Mouse (Mus musculus) forebrain, embryonic 11.5 days (tissue): ENCODE data around the gene Prpf3. TPM values are rescaled to one million over a fixed set of nuclear protein-coding genes. Genes with fewer than 3 reads are reported as not detected.

ENCODE experiments used
- ATAC-seq: fragments of 200-750 bp; cut with Nextera tagmentation; replicated peaks from 2 replicates; pipeline ENCODE4 v1.8.0; 2017; ENCODE audit warnings: moderate TSS enrichment; ENCODE audit not compliant: low FRiP score
- DNase-seq: peaks from one replicate; pipeline ENCODE4 v3.0.0-alpha.2; 2017; ENCODE audit warnings: low spot score
- H3K27ac ChIP-seq: fragments of 300-500 bp; sonication (generic); 2 replicates; pipeline ENCODE4 v1.5.1; 2014; ENCODE audit warnings: low read depth, low read length
- H3K27me3 ChIP-seq: fragments of 300-500 bp; sonication (generic); 2 replicates; pipeline ENCODE4 v1.6.1; 2014; ENCODE audit warnings: mild to moderate bottlenecking, low read length, mixed read lengths; ENCODE audit not compliant: control insufficient read depth, insufficient read depth
- H3K36me3 ChIP-seq: fragments of 300-500 bp; sonication (generic); 2 replicates; pipeline ENCODE4 v1.6.1; 2014; ENCODE audit warnings: mild to moderate bottlenecking, low read length, moderate library complexity, mixed read lengths; ENCODE audit not compliant: control insufficient read depth, insufficient read depth
- H3K4me1 ChIP-seq: fragments of 300-500 bp; sonication (generic); replicated peaks from 2 replicates; pipeline ENCODE4 v1.6.1; 2014; ENCODE audit warnings: low read length, mixed read lengths; ENCODE audit not compliant: control insufficient read depth, insufficient read depth
- H3K4me2 ChIP-seq: fragments of 300-500 bp; sonication (generic); 2 replicates; pipeline ENCODE4 v1.6.1; 2014; ENCODE audit warnings: low read depth, mild to moderate bottlenecking, low read length, moderate library complexity, mixed read lengths; ENCODE audit not compliant: severe bottlenecking
- H3K4me3 ChIP-seq: fragments of 300-500 bp; sonication (generic); 2 replicates; pipeline ENCODE4 v1.5.1; 2014; ENCODE audit warnings: low read depth, low read length
- H3K9ac ChIP-seq: fragments of 300-500 bp; sonication (generic); 2 replicates; pipeline ENCODE4 v1.6.1; 2014; ENCODE audit warnings: low read length
- H3K9me3 ChIP-seq: fragments of 300-500 bp; sonication (generic); 2 replicates; pipeline ENCODE4 v1.6.1; 2016; ENCODE audit warnings: low read length, mixed read lengths; ENCODE audit not compliant: control insufficient read depth
- WGBS: fragments of 180-500 bp; shearing (Covaris S2); extraction: QIAGEN DNeasy Blood & Tissue Kit; methylation state at CpG from one replicate; pipeline ENCODE4 v1.1.7; 2014; 5-methylcytosine and 5-hydroxymethylcytosine counted together
- polyA plus RNA-seq: library from polyadenylated mRNA; unstranded; fragments of >200 nt; fragmentation: Nextera tagmentation; extraction: Ambion mirVana; gene quantifications from 2 replicates; pipeline ENCODE4 v1.2.1, GENCODE M21; 2014

Prpf3 gene
- polyA plus RNA-seq, 1 experiment from 2014 or later = 75.5 TPM

DNA sequence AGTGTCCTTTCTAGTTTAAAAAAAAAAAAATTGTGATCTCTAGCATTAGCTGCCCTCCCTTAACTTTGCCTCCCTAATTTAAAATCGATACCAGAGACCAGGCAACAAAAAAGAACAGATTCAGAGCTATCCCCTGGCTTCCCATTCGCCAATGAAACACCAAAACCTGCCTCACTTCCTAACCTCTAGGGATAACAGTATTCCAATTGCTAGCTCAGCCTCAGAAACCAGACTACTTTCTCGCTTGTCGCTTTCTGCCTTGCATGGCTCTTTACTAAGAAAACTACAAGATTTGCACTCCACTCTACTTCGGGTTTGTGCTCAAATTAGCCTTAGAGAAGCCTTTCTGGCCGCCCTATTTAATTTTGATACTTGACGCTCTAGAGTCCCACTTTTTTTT is 430 bp upstream of the Prpf3 start:
- Histone ChIP-seq H3K27ac (peak overlapping the region; percentile 62; the same call in 1 of the 2 replicates), H3K4me3 (peak overlapping the region; percentile 87), H3K4me2 (peak overlapping the region; percentile 56), H3K36me3 (peaks cover 6% of the 10 kb centered on the region; the same call in 1 of the 2 replicates), H3K27me3 (no peaks in the 10 kb centered on the region), H3K4me1 (no peaks in the 10 kb centered on the region; the same call in 1 of the 2 replicates), H3K9ac (peak overlapping the region; percentile 79), H3K9me3 (no peaks in the 10 kb centered on the region)
- 26% methylated on average over 7 of the region's 7 CpGs for WGBS
- ATAC-seq = no peak; the same call in 1 of the 2 replicates
- DNase-seq = no peak

DNA sequence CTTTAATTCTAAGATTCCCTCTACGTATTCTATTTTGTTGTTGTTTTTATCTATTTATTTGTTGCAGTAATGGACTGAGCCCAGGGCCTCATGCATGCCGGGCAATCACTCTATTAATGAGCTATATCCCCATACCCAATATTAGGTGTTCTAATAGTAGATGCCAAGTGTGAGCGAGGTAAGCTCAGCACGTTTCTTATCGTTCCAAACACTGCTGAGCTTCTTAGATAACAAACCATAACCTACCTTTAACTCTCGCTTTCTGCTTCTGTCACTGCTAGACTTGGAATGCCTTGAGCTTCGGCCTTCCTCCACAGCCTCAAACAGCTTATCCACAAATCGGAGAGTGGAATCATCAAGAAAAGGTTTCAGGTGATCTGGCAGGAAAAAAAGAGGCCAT is 4.4 kb downstream of the Prpf3 start:
- H3K4me1 ChIP-seq = no peaks in the 10 kb centered on the region; the same call in 1 of the 2 replicates
- no peak overlapping the region for H3K4me3 ChIP-seq
- H3K4me2 ChIP-seq = no peak overlapping the region
- no peaks in the 10 kb centered on the region for H3K9me3 ChIP-seq
- H3K36me3 ChIP-seq = peaks cover 27% of the 10 kb centered on the region
- no peaks in the 10 kb centered on the region for H3K27me3 ChIP-seq
- DNase-seq (no peak), ATAC-seq (no peak)
- no peak overlapping the region for H3K27ac ChIP-seq
- no peak overlapping the region for H3K9ac ChIP-seq
- 93% methylated on average over 8 of the region's 8 CpGs for WGBS

DNA sequence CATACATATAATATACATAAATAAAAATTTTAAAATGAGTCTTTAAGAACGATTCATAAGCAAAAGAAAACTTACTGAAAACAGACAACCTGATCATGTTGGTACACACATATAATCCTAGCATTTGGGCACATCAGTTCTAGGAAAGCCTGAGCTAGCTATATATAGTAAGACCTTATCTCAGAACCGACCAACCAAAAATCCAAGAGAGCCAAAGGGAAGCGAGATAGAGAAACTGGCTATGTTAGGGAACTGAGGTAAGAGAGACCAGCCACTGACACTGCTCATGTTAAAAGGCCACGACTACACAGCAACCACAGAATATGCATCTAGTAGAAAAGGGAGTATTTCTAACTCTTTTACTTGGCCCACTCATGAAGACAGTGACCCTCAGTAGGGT is 5.1 kb downstream of the Prpf3 start:
- no peaks in the 10 kb centered on the region for H3K27me3 ChIP-seq
- ATAC-seq (no peak), DNase-seq (no peak)
- H3K4me3 ChIP-seq = no peak overlapping the region
- no peak overlapping the region for H3K9ac ChIP-seq
- WGBS = 85% methylated on average over 4 of the region's 4 CpGs
- no peak overlapping the region for H3K4me2 ChIP-seq
- H3K36me3 ChIP-seq = peaks cover 33% of the 10 kb centered on the region
- no peak overlapping the region for H3K27ac ChIP-seq
- no peaks in the 10 kb centered on the region for H3K4me1 ChIP-seq
- H3K9me3 ChIP-seq = no peaks in the 10 kb centered on the region

DNA sequence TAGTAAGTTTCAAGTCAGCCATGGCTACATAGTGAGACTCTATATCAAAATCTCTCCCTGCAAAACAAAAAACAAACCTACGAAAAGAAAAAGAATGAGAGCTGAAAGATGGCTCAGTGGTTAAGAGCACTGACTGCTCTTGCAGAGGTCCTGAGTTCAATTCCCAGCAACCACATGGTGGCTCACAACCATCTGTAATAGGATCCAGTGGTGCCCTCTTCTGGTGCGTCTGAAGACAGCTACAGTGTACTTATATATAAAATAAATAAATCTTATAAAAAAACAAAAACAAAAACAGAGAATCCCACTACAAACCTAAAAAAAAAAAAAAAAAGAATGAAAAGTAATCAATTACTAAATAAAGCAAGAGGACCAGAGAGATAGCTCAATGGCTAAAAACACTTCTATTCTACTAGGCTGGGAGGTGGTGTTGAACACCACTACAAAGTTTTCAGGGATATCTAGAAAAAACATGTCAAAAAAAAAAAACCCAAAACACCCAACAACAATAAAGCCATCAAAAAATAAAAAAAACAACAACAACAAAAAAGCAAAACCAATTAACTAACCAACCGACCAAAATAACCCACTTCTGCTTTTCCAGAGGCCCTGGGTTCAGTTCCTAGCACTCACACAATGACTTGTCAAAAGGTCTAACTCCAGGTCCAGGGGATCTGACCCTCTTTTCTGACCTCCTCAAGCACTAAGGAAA is 13.0 kb downstream of the Prpf3 start:
- Histone ChIP-seq H3K36me3 (peaks cover 23% of the 10 kb centered on the region), H3K4me1 (no peaks in the 10 kb centered on the region), H3K27ac (no peak overlapping the region), H3K4me2 (no peak overlapping the region), H3K9ac (no peak overlapping the region), H3K4me3 (no peak overlapping the region), H3K27me3 (no peaks in the 10 kb centered on the region), H3K9me3 (no peaks in the 10 kb centered on the region)
- WGBS = 91% methylated on average over 3 of the region's 3 CpGs
- DNase-seq (no peak), ATAC-seq (no peak)

DNA sequence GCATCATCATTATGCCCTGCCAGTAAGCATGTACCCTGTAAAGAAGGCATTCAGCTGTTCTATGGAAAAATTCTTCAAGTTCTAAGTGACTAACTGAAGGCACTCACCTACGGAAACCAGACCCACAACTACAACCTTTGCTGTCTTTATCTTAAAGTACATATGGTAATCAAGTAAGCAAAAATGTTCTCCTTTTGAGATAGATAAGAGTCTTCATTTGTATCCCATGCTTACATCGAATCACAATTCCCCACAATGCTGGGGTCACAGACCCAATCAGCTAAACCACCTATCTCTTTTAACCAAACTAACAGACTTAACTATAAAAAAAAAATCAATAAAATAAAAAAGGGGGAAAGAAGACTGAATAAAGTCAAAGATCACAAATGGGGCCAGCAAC is 16.4 kb downstream of the Prpf3 start:
- Histone ChIP-seq H3K27me3 (no peaks in the 10 kb centered on the region), H3K36me3 (peaks cover 12% of the 10 kb centered on the region), H3K9me3 (no peaks in the 10 kb centered on the region), H3K4me3 (no peak overlapping the region), H3K9ac (no peak overlapping the region), H3K4me2 (no peak overlapping the region), H3K4me1 (no peaks in the 10 kb centered on the region), H3K27ac (no peak overlapping the region)
- ATAC-seq (no peak), DNase-seq (no peak)
- 92% methylated on average over 2 of the region's 2 CpGs for WGBS

DNA sequence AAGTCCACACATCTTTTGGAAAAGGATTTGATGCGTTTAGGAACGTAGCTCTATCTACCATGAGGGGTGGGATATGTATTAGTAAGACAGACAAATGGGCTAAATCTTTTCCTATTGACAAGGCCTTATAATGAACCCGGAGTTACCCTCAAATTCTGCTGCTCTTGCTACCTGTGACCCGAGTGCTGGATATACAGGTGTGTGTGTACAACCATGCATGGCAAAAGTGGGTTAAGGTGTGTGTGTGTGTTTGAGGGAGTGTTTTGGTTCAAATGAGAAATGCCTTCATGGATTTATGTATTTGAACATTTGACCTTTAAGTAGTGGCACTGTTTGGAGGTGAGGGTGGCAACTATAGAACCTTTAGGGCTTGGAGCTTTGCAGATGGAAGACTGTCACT is 26.6 kb downstream of the Prpf3 start:
- DNase-seq (no peak), ATAC-seq (no peak)

DNA sequence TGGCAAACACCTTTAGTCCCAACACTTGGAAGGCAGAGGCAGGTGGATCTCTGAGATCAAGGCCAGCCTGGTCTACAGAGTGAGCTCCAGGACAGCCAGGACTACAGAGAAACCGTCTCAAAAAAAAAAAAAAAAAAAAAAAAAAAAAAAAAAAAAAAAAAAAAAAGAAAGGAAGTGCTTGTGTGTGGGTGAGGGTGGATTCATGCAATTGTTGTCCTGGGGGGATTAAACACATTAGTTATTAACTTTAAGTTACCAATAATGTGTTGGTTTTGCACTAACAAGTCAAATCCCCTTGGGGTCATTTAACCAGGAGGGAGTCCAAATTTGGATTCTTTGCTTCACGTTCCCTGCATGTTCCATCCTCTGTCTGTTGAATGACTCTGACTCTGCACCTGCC is 29.4 kb downstream of the Prpf3 start:
- Histone ChIP-seq H3K9ac (no peak overlapping the region), H3K4me1 (no peaks in the 10 kb centered on the region), H3K36me3 (peaks cover 11% of the 10 kb centered on the region), H3K27ac (no peak overlapping the region), H3K4me2 (no peak overlapping the region), H3K4me3 (no peak overlapping the region), H3K27me3 (no peaks in the 10 kb centered on the region), H3K9me3 (no peaks in the 10 kb centered on the region)
- ATAC-seq (no peak), DNase-seq (no peak)
- WGBS = 89% methylated on average over 2 of the region's 2 CpGs

More for the DNA sequence above, 26.6 kb downstream of the Prpf3 start:
- Histone ChIP-seq H3K36me3 (peaks cover 21% of the 10 kb centered on the region), H3K4me1 (no peaks in the 10 kb centered on the region), H3K4me2 (no peak overlapping the region), H3K4me3 (no peak overlapping the region), H3K9ac (no peak overlapping the region), H3K27me3 (no peaks in the 10 kb centered on the region), H3K27ac (no peak overlapping the region), H3K9me3 (no peaks in the 10 kb centered on the region)
- 90% methylated on average over 4 of the region's 4 CpGs for WGBS

DNA sequence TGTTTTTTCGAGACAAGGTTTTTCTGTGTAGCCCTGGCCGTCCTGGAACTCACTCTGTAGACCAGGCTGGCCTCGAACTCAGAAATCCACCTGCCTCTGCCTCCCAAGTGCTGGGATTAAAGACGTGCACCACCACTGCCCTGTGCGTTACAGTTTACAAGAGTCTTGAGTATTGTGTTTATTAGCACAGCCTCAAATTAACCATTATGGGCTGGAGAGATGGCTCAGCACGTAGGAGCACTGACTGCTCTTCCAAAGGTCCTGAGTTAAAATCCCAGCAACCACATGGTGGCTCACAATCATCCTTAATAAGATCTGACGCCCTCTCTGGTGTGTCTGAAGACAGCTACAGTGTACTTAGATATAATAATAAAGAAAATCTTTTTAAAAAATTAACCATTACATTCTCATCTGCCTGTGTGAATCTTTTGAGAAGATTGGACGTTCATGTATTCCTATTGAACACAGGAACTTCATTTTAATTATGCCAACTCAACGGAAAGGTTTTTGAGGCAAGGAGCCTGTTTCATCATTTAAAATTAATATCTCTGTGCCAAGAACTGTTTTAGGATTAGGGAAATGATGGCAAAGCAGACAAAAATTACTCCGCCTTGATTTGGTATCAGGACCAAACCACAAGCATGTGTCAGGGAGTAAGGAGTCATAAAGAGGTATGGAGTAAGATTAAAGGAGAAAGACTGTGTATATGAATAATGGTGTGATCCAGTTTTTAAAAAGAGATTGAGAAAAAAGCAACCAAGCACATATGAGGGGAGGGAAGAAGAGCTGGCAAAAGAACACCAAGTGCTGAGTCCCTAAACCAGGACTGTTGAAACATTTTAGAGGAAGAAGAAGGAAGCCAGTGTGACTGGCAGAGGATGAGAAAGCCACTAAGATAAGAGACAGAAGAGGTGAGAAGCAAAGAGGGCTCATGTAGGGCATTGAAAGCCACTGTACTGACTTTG is 35.4 kb downstream of the Prpf3 start:
- no peaks in the 10 kb centered on the region for H3K36me3 ChIP-seq
- H3K4me3 ChIP-seq = peak overlapping the region; percentile 84
- DNase-seq (no peak), ATAC-seq (peak; percentile 6; the same call in 1 of the 2 replicates)
- H3K27ac ChIP-seq = peak overlapping the region; percentile 100
- 50% methylated on average over 10 of the region's 10 CpGs for WGBS
- H3K9ac ChIP-seq = peak overlapping the region; percentile 72
- peaks cover 3% of the 10 kb centered on the region; the same call in 1 of the 2 replicates for H3K4me1 ChIP-seq
- H3K4me2 ChIP-seq = peak overlapping the region; percentile 53
- H3K27me3 ChIP-seq = no peaks in the 10 kb centered on the region
- no peaks in the 10 kb centered on the region for H3K9me3 ChIP-seq
